Mouse (Mus musculus) kidney, embryonic 16.5 days (tissue): ENCODE data around the gene Crip2. TPM values are rescaled to one million over a fixed set of nuclear protein-coding genes. Genes with fewer than 3 reads are reported as not detected.

Experiments
- ATAC-seq: fragments of 200-750 bp; cut with Nextera tagmentation; 2 replicates; pipeline ENCODE4 v1.8.0; 2017; ENCODE audit warnings: moderate TSS enrichment; ENCODE audit not compliant: low FRiP score, low TSS enrichment
- H3K27ac ChIP-seq: fragments of 300-500 bp; sonication (generic); 2 replicates; pipeline ENCODE4 v1.5.1; 2014; ENCODE audit warnings: low read length
- H3K27me3 ChIP-seq: fragments of 300-500 bp; sonication (generic); 2 replicates; pipeline ENCODE4 v1.6.1; 2014; ENCODE audit warnings: low read length, control low read depth, mixed read lengths; ENCODE audit not compliant: insufficient read depth
- H3K36me3 ChIP-seq: fragments of 300-500 bp; sonication (generic); 2 replicates; pipeline ENCODE4 v1.6.1; 2014; ENCODE audit warnings: low read length, control low read depth, mixed read lengths; ENCODE audit not compliant: insufficient read depth
- H3K4me1 ChIP-seq: fragments of 300-500 bp; sonication (generic); 2 replicates; pipeline ENCODE4 v1.6.1; 2014; ENCODE audit warnings: low read length, control low read depth, mixed read lengths; ENCODE audit not compliant: insufficient read depth
- H3K4me2 ChIP-seq: fragments of 300-500 bp; sonication (generic); replicated peaks from 2 replicates; pipeline ENCODE4 v1.6.1; 2014; ENCODE audit warnings: low read depth, low read length
- H3K4me3 ChIP-seq: fragments of 300-500 bp; sonication (generic); 2 replicates; pipeline ENCODE4 v1.5.1; 2014; ENCODE audit warnings: mild to moderate bottlenecking, low read length
- H3K9ac ChIP-seq: fragments of 300-500 bp; sonication (generic); replicated peaks from 2 replicates; pipeline ENCODE4 v1.6.1; 2014; ENCODE audit warnings: low read length
- H3K9me3 ChIP-seq: fragments of 300-500 bp; sonication (generic); 2 replicates; pipeline ENCODE4 v1.6.1; 2016; ENCODE audit warnings: low read length, control low read depth
- WGBS: fragments of 180-500 bp; shearing (Covaris S2); extraction: QIAGEN DNeasy Blood & Tissue Kit; methylation state at CpG from one replicate; pipeline ENCODE4 v1.1.7; 2014; 5-methylcytosine and 5-hydroxymethylcytosine counted together
- polyA plus RNA-seq: library from polyadenylated mRNA; unstranded; fragments of >200 nt; fragmentation: Nextera tagmentation; extraction: Ambion mirVana; gene quantifications from 2 replicates; pipeline ENCODE4 v1.2.1, GENCODE M21; 2015

The Crip2 gene
- polyA plus RNA-seq, 1 experiment from 2014 or later = 263 TPM

DNA sequence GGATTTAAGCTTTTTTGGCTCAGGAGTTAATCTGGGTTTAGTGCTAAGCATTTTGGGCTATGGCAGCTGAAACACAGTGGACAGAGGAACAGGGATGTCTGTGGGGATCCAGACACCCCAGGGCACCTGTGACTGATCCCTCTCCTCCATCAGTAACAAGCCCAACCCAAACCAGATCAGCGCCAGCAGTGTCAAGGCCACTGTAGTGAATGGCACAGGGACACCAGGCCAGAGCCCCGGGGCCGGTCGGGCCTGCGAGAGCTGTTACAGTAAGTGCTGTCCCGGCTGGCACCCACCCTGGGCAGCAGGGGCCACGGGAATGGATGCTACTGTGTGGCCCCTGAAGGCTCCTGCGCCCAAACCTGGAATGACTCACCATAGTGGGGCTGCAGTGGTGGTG is 9.3 kb upstream of the Crip2 start:
- Histone ChIP-seq H3K4me2 (no peak overlapping the region), H3K4me1 (no peaks in the 10 kb centered on the region), H3K4me3 (no peak overlapping the region), H3K9ac (no peak overlapping the region), H3K36me3 (peaks cover 100% of the 10 kb centered on the region), H3K27ac (no peak overlapping the region), H3K27me3 (no peaks in the 10 kb centered on the region), H3K9me3 (no peaks in the 10 kb centered on the region)
- whole genome bisulfite sequencing = 96% methylated on average over 8 of the region's 8 CpGs
- ATAC-seq = no peak

- no peak overlapping the region for H3K9ac ChIP-seq
- H3K4me2 ChIP-seq = no peak overlapping the region
- H3K36me3 ChIP-seq = peaks cover 100% of the 10 kb centered on the region
- no peak for ATAC-seq
- no peak overlapping the region for H3K4me3 ChIP-seq
- no peaks in the 10 kb centered on the region for H3K4me1 ChIP-seq
- H3K27ac ChIP-seq = no peak overlapping the region
- 96% methylated on average over 14 of the region's 14 CpGs for WGBS
- H3K9me3 ChIP-seq = no peaks in the 10 kb centered on the region
- no peaks in the 10 kb centered on the region for H3K27me3 ChIP-seq
These were observed 8.4 kb upstream of the Crip2 start for GRCm38 (mm10) chr12:113131601-113132000.

GRCm38 (mm10) chr12:113132567-113132966 is 7.5 kb upstream of the Crip2 start:
- Histone ChIP-seq H3K36me3 (peaks cover 100% of the 10 kb centered on the region), H3K27ac (no peak overlapping the region), H3K4me2 (no peak overlapping the region), H3K9ac (no peak overlapping the region), H3K4me1 (no peaks in the 10 kb centered on the region), H3K27me3 (no peaks in the 10 kb centered on the region), H3K9me3 (no peaks in the 10 kb centered on the region), H3K4me3 (no peak overlapping the region)
- peak; percentile 33; the same call in 1 of the 2 replicates for ATAC-seq
- WGBS = 54% methylated on average over 2 of the region's 2 CpGs

GRCm38 (mm10) chr12:113133260-113133659 is 6.8 kb upstream of the Crip2 start:
- H3K4me1 ChIP-seq = no peaks in the 10 kb centered on the region
- ATAC-seq = no peak
- no peak overlapping the region for H3K4me3 ChIP-seq
- no peaks in the 10 kb centered on the region for H3K9me3 ChIP-seq
- WGBS = 88% methylated on average over 9 of the region's 9 CpGs
- H3K4me2 ChIP-seq = no peak overlapping the region
- no peak overlapping the region for H3K27ac ChIP-seq
- H3K36me3 ChIP-seq = peaks cover 99% of the 10 kb centered on the region
- H3K27me3 ChIP-seq = no peaks in the 10 kb centered on the region
- H3K9ac ChIP-seq = no peak overlapping the region

- H3K4me3 ChIP-seq = no peak overlapping the region
- WGBS = 74% methylated on average over 5 of the region's 5 CpGs
- ATAC-seq = no peak
These were observed 6.1 kb upstream of the Crip2 start for GRCm38 (mm10) chr12:113133861-113134403.

DNA sequence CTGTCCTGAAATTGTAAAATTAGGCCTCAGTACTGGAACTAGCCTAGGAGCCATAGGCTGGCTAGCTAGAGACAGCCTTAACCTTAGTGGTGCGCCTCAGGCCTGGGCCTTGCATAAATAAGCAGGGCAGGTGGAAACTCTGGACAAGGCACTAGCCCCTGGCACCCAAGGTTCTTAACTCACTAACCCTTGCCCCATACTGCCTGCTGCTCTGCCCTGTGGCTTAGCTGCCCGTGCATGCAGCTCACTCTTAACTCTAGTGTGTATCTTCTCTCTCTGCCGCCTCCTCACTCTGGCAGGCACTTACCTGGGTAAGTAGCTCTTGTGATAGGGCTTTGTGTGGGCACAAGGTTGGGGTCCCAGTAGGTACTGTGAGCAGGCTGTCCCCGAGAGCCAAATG is 5.5 kb upstream of the Crip2 start:
- ATAC-seq = no peak
- WGBS = 87% methylated on average over 4 of the region's 4 CpGs

More at GRCm38 (mm10) chr12:113133861-113134403, 6.1 kb upstream of the Crip2 start:
- no peak overlapping the region for H3K27ac ChIP-seq
- no peak overlapping the region for H3K9ac ChIP-seq
- H3K4me2 ChIP-seq = no peak overlapping the region
- peaks cover 6% of the 10 kb centered on the region; the same call in 1 of the 2 replicates for H3K4me1 ChIP-seq
- H3K36me3 ChIP-seq = peaks cover 93% of the 10 kb centered on the region
- no peaks in the 10 kb centered on the region for H3K27me3 ChIP-seq
- H3K9me3 ChIP-seq = no peaks in the 10 kb centered on the region

DNA sequence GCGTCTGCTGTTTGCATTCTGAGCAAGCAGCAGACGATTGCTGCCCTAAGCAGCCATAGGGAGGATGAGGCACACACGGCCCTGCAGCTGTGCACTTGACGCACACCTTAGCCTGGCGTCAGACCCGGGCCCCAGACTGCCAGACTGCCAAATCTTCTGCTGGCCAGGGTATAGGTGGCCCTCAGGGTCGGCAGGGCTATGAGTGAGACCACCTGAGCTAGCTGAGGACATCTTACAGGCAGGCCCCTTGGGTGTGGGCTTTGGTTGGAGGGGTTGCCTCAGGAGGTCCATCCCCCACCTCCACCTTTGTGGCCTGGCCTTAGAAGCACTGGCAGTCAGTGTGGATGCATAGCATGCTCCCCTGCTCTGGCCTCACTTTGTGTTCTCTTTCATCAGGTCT is 4.6 kb upstream of the Crip2 start:
- 89% methylated on average over 7 of the region's 7 CpGs for WGBS
- peaks cover 16% of the 10 kb centered on the region for H3K4me1 ChIP-seq
- no peaks in the 10 kb centered on the region for H3K27me3 ChIP-seq
- ATAC-seq = no peak
- H3K9me3 ChIP-seq = no peaks in the 10 kb centered on the region
- H3K4me2 ChIP-seq = no peak overlapping the region
- H3K27ac ChIP-seq = no peak overlapping the region
- peaks cover 79% of the 10 kb centered on the region for H3K36me3 ChIP-seq
- H3K9ac ChIP-seq = no peak overlapping the region
- no peak overlapping the region for H3K4me3 ChIP-seq

More for the DNA sequence above, 5.5 kb upstream of the Crip2 start:
- H3K9me3 ChIP-seq = no peaks in the 10 kb centered on the region
- no peak overlapping the region for H3K4me3 ChIP-seq
- no peaks in the 10 kb centered on the region for H3K27me3 ChIP-seq
- no peak overlapping the region for H3K4me2 ChIP-seq
- peaks cover 11% of the 10 kb centered on the region for H3K4me1 ChIP-seq
- H3K9ac ChIP-seq = no peak overlapping the region
- H3K36me3 ChIP-seq = peaks cover 88% of the 10 kb centered on the region
- H3K27ac ChIP-seq = no peak overlapping the region

DNA sequence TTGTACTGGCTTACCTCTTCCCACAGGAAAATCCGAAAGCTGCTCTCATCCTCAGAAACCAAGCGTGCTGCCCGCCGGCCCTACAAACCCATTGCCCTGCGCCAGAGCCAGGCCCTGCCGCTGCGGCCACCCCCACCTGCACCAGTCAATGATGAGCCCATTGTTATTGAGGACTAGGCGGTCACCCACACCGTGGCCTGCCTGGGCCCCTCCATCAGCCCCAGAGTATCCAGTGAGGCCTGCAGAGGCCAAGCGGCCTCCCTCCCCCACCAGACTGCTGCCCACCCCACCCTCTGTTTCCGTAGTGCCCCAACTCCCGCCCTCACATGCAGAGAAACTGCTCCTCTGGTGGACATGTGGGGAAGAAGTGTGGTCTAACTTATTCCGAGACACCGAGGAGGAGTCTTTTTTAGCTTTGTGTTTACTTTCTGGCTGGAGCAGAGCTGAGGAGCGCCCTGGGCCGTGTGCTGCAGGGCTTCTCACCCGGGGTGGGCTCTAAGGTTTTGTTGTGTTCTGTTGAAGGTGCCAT is 3.5 kb upstream of the Crip2 start:
- H3K27ac ChIP-seq = no peak overlapping the region
- no peak for ATAC-seq
- H3K4me1 ChIP-seq = peaks cover 28% of the 10 kb centered on the region
- WGBS = 82% methylated on average over 17 of the region's 17 CpGs
- H3K9me3 ChIP-seq = no peaks in the 10 kb centered on the region
- no peaks in the 10 kb centered on the region for H3K27me3 ChIP-seq
- H3K4me3 ChIP-seq = no peak overlapping the region
- no peak overlapping the region for H3K9ac ChIP-seq
- no peak overlapping the region for H3K4me2 ChIP-seq
- peaks cover 67% of the 10 kb centered on the region for H3K36me3 ChIP-seq

DNA sequence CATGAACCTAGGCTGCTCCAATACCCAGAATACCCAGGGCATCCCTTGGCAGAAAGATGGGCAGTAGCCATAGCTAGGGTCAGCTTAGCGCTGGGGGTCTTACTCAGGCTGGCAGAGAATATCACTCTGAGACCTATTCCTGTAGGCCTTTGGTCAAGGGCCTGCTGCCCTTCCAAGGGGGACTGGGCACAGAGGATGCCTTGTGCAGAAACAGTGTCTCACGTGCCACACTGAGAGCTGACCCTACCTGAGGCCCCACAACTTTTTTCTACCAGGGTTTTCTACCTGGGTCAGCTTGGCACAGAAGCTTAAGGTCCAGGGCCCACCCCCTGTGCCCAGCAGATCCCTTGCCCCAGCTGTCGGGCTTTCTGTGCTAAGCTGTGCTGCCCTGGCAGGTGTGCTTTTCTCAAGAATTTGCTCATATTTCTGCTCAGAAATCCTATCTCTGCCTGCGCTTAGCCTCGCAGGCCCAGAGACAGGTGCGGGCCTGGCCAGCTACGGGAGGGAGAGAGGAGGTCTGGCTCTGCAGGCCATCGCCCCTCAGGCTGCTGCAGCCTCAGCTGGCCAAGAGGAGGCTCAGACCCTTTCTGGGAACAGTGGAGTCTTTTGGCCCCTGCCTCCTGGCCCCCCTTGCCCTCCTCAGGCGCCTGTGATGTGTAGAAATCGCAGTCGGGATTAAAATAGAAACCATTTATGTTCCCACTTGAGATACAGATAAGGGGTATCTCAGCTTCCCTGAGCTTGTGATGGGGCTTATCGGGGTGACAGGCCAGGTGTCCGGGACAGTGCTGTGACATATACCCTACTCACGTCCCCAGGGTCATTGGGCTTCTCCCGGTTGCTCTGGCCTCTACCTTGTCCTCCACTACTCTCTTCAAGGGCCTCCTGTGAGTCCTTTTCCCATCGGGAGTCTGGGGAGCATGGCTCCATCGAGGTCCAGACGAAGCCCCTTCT is 2.5 kb upstream of the Crip2 start:
- WGBS = 89% methylated on average over 18 of the region's 18 CpGs
- Histone ChIP-seq H3K27ac (no peak overlapping the region), H3K36me3 (peaks cover 57% of the 10 kb centered on the region)

DNA sequence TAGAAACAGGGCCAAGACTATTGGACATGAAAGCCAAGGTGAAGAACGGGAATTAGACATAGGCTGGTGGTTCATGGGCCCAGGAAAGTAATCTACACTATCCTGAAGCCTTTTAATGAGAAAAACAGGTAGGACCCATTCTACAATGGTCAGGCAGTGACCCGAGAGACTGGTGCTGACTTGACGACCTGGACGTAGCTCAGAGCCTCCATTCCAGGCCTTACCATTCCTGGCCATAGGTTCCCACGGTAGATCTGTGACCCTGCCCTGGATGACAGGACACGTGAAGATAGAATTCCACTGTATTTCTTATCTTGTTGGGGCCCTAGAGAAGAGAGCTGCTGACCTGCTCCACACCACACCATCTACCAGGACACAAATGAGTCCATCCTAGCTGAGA is 1.7 kb upstream of the Crip2 start:
- Histone ChIP-seq H3K4me1 (peaks cover 45% of the 10 kb centered on the region), H3K4me3 (no peak overlapping the region), H3K27me3 (no peaks in the 10 kb centered on the region), H3K27ac (no peak overlapping the region; the same call in 1 of the 2 replicates), H3K36me3 (peaks cover 50% of the 10 kb centered on the region), H3K4me2 (no peak overlapping the region), H3K9ac (0 out of 2 replicates have a peak overlapping the region, but pooled peaks have one; percentile 9), H3K9me3 (no peaks in the 10 kb centered on the region)
- ATAC-seq = no peak
- 64% methylated on average over 6 of the region's 6 CpGs for WGBS

More for the DNA sequence above, 2.5 kb upstream of the Crip2 start:
- ATAC-seq = no peak
- no peaks in the 10 kb centered on the region for H3K27me3 ChIP-seq
- H3K4me1 ChIP-seq = peaks cover 37% of the 10 kb centered on the region
- no peak overlapping the region for H3K4me2 ChIP-seq
- H3K4me3 ChIP-seq = no peak overlapping the region
- no peaks in the 10 kb centered on the region for H3K9me3 ChIP-seq
- no peak overlapping the region for H3K9ac ChIP-seq
